Mouse (Mus musculus) urinary bladder, adult 2 months (tissue): Measurements from ENCODE around the gene Abcc9. TPM values are rescaled to one million over a fixed set of nuclear protein-coding genes. Genes with fewer than 3 reads are reported as not detected.

Experiments used
- DNase-seq: peaks from one replicate; pipeline ENCODE4 v3.0.0; 2022; ENCODE audit warnings: low spot score
- polyA plus RNA-seq: library from polyadenylated mRNA; depleted of rRNA; stranded (reverse); fragments of >200 nt; gene quantifications from 2 replicates; pipeline ENCODE4 v1.2.3, GENCODE M21; 2012; rRNA removed

Gene Abcc9
- polyA plus RNA-seq: 20.2 and 33.7 TPM in 2 replicates

DNA sequence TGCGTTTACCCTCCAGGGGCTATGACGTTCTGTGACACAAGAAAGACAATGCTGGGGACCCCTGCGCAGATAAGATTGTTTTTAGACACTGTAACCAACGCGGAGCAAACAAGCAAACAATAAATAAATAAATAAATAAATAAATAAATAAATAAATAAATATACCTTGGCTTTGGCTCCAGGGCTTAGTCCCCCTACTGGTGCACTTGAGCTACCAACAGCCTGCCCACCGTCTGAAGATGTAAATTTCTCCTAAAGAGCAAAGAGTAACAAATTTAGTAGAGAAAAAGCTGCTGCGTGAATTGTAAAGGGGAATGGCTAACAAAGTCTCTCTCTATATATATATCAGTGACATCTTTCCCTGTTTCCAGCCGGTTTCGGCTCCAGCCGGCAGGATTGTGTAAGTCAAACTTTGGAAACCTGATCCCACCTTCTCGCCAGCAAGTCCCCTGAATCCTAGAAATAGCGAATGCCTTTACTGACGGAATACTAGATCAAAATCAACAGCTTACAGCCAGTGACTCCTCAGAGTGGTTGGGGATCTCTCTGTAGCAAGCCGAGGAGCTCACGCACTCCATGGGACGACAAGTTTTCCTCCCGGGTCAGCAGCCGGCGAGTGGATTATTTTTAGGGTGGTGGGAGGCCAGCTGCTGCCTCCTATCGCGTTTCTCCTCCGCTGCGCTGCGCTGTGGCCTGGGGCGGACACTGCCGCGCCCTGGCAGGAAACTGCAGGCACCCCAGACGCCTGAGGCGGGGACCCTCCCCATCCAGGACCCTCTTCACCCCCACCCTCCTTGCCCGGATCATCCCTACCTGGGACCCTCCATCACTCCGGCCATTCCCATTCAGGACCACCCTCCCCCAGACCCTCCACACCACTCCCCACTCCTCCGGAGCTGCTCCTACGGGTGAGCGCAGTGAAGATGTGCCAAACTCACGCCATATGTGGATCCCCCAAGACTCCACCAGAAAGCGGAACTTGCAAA, at the start of gene Abcc9:
TSS of gene Abcc9 (minus strand) at position 664 of the 986 bp plus-strand sequence.
- peak; percentile 35 for DNase-seq

DNA sequence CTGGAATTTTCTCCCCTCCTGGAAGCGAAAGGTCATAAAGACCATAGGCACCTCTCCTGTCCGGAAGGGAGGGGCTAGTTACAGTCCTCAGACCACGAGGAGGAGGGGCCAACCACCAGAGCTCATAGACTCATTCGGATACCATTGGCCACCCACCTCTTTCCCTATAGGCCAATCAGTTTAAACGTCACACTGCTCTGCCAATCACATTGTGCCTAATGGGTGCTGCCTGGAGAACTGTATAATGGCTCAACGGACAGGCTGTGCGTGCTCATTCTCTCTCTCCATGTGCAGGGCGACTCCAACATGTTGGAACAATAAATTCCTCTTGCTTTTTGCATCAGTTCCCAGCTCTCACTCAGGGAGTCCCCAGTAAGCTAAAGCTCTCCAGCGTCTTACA, 49.2 kb upstream of the Abcc9 start:
- no peak for DNase-seq

DNA sequence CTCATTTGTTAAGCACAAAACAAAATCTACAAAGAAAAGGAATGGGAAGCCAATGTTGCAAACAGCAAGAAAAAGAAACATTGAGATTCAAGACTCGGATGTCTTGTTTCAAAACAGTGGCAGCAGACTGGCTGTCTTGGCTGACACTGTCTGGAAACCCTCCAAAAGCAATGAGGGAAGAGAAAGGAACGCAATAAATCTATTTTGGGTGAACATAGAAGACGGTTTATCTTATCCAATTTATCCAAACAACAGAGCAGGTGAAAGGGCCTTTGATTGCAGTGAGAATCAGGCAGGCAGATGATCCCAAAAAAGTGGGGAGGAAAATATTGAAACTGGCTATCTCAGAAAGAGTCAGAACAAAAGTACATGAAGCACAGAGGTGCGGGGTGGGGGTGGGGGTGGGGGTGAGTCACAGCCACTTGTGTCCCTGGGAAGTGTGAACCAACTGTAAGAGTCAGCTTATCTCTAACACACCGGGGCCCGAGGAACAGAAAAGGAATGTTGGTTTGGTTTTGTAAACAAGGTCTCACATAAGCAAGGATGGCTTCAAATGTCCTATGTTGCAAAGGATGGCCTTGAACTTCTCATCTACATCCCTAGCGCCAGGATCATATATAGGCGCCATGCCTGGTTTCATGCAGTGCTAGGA, 46.1 kb upstream of the Abcc9 start:
- DNase-seq: no peak

DNA sequence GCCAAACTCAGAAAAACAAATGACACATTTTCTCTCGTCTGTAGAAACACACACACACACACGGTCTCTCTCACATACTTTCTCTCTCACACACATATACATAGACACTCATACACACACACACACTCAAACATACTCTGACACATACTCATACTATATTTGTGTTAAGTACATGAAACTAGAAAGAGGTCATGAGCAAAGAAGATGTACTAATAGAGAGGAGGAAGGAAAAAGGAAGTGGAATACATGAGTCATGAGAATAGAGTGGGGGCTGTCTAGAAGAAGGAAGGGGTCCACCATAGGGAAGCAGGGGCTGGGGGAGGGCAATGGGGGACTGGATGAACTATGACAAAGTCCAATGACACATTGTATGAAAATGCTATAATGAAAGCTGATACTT, 45.0 kb upstream of the Abcc9 start:
- DNase-seq: no peak

DNA sequence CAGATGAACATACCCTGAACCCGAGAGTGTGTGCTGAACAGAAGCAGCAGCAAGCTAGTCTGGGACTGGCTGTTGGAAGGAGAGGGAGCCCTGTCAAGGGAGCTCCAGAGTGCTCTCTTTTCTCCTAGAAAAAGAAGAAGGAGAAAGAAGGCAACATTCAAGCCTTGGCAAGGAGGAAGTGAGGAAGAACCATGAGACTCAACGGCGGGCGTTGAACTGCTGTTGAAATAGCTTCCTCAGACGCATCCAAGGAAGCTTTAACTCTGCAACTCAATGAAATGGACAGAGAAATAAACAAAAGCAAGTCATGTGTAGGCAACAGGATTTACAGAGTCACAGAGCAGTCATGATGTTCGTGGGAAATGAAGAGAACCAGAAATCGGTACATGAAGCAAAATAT, 44.6 kb upstream of the Abcc9 start:
- DNase-seq: no peak

DNA sequence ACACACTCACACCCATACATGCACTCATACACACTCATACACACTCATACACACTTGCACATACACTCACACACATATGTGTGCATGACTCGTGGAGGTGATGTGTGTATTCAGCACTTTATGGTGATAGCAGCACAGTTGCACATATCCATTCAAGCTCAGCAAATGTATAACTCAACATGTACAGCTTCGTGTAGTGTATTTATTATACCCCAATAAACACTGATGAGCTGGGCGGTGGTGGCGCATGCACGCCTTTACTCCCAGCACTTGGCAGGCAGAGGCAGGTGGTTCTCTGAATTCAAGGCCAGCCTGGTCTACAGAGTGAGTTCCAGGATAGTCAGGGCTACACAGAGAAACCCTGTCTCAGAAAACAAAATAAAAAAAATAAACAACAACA, 43.4 kb upstream of the Abcc9 start:
- DNase-seq: no peak

DNA sequence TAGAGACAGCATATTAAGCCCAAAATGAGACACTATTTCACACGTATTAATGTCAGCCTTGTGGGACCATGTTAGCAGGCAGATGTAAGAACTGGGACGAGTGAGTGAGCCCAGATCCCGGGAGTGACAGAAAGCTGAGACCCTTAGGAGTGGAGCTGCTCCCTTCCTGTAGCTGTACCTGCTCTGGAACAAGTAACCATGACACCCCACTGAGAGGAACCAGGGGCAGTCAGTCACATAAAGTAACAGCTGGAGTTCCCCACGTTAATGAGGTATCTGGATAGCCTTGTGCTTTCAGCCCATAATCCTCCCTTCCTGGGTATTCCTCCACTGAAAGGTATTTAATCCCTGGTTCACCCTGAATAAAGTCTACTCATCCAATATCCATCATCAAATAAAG, 41.1 kb upstream of the Abcc9 start:
- DNase-seq: no peak

DNA sequence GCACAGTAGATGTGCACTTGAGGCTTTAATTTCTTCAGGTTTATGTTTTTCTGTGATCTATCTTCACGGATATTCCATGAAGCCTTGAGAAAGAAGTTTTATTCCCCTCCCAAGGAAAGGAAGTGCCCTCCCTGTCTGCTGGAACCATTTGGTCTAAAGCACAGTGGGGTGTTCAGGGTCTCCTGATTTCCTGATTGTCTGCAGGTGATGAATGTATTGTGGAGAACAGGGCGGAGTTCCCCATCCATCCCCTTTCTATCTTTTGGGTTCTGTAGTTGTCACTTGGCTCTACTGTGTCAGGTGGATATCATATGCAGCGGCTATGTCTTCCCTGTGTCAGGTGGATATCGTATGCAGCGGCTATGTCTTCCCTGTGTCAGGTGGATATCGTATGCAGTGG, 39.6 kb upstream of the Abcc9 start:
- no peak for DNase-seq

DNA sequence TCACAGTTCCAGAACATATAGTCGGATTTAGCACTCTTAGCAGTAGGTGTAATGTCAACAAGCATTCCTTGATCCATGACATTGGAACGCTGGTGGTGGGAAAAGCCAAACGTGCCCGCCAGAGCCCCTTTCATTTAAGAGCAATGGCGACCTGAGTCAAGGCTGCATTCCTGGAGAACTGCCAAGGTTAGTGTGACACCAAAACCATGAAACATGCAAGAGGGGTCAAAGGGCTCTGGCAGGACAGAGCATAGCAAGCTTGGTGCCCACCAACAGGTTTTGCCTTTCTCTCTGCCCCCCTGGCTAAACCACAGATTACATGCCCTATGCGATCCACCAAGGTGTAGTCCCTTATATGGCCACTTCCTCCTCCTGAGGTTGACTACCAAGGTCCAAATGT, 36.5 kb upstream of the Abcc9 start:
- DNase-seq: no peak

DNA sequence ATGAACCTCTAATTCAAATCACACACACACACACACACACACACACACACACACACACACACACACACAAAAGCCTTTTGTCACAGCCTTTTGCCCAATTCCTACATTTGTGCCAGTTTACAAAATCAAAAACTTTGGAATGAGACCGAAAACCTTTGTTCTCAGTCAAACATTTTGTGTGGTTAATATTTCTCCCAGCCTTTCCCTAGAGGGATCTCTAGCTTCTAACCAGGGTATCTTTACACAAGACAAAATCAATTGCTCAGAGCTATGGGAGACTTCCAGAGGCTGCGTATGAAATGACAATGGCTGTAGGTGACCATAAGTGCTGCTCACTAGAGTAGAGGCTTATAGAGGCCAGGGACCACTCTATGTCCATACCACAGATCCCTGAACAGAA, 36.1 kb upstream of the Abcc9 start:
- no peak for DNase-seq

DNA sequence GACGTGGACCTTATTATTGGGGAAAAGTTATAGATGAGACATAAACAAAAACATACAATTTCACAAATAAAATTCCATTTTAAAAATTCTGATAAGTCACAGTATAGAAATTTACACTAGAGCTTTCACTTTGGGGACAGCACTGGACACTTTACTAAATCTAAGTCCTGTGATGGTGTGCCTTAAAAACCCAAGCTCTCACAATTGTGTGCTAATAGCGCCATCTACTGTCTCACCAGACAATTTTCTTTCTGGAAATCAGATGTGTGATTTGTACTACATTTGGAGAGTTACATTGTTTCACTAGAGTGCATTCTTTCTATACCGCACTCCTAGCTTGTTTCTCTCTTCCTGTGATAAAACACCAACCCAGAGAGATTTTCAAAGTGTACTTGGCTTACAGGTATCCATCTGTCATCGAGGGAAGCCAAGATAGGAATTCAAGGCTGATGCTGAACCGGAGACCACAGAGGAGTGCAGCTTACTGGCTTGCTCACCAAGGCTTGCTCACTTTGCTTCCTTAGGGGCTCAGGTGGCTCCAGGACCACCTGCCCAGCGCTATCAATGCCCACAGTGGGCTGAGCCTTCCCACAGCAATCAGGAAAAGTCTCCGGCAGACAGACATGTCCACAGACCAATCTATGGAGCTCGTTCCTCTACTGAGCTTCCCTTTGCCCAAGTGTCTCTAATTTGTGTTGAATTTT, 33.3 kb upstream of the Abcc9 start:
- no peak for DNase-seq

DNA sequence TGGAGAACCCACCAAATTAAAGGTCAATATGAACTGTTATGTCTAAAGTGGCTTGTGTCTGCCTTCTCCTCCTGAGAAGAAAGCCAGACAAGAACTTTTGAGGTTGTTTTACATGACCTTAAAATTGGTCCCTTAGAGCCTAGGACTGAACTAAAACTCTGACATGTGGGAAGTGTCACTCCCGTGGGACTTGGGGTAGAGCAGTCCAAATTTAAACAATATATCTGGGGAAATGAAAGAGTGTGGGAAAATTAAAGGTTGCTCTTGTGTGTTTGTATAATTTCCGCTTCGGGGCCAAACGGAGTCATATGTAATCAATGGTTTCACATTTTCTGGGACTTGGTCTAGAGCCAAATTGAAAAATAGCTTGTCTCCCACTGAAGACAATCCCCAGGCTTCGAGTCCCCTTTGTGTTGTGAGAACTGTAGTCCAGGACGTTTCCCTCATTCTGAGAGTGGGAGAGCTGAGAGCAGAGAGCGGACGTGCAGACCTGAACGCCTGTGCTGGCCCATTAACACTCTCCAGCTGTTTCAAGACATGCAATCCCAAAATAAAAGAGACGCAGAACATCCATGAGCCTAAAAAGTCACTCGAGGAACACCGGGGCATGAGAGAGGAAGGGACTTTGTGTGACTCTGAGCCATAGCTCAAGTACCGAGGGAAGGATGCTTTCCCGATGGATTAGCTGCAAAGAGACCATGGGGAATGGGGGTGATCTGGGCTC, 30.6 kb upstream of the Abcc9 start:
- DNase-seq: no peak

DNA sequence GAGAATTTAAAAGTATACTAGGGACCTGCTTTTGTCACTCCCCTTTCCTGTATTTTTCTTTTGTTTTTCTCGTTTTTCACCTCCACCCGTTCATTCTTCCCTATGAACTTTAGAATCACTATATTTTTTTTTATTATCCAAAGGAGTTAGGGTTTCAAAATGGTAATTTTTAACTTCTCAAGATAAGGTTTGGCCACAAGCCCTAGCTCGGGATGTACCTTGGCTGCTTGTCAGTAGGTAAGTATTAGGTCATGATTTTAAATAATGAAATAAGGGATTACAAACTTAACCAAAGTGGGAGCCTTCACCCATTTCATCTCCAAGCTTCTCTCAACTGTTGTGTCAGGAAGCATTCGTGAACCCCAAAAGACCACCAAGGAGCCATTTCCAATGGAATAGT, 23.9 kb upstream of the Abcc9 start:
- no peak for DNase-seq

DNA sequence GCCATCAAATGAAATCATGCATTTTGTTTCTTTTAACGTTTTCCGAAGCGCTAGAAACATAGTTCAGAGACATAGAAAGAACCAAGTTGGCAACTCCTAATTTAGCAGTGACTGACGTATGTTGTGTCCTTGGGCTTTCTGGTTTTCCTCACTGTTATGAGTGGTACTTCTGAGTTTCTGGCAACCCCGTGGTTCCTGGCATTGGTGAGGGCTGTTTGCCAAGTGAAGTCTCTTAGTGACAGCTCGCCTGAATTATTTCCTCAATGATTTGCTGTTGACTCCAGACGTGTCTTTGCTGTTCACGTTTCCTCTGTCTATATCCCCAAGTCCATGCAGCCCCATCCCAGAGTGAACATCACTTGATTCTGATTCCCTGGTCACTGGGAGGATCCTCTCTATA, 19.6 kb upstream of the Abcc9 start:
- no peak for DNase-seq

DNA sequence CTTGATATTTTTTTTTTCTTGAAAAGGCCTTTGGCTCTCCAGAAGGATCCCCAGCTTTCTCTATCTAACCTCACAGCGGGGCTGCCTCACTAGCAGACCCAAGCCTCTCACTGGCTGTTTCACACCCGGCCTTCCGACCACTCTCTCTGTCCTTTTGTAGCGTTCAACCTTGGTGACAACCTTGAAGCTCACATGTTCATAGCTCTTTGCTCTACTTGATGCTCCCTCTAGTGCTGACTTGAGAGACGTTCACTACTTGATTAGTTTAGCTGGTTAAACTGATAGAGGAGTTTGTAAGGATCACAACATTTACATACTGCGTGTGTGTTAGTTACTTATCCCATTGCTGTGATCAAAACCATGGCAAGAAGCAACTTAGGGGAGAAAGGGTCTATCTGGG, 18.5 kb upstream of the Abcc9 start:
- no peak for DNase-seq

DNA sequence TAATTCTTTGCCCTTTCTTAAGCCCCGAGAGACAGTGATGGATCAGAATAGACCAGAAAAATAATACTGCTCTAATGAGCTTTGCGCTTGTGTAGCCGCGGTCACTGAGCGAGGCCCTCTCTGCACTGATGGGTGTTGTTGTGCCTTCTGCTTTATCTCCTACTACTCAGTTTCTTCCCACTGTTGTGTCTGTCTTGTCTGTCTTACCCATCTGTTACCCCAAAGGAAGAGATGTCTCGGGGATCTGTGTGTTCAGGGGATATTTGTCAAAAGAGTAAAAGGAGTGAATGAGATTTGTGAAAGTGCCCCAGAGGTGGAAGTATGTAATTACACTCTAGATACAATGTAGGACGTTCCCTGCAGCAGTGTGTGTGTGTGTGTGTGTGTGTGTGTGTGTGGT, 16.1 kb upstream of the Abcc9 start:
- DNase-seq: no peak

DNA sequence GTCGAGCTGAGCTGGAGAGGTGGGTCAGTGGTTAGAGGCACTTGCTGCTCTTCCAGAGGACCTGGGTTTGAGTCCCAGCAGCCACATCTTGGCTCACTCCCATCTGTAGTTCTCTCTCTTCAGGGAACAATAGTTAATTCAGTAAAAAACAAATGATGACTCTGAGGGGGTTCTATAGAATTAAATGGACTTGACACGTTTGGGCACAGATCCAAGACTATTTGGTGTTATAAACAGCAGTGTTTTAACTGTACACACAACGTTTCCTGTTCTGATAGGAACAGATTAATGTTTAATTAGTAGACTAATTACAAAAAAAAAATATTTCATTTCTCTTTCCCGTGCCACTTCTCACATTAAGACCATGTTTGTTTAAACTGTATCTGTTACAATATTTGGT, 15.1 kb upstream of the Abcc9 start:
- no peak for DNase-seq

DNA sequence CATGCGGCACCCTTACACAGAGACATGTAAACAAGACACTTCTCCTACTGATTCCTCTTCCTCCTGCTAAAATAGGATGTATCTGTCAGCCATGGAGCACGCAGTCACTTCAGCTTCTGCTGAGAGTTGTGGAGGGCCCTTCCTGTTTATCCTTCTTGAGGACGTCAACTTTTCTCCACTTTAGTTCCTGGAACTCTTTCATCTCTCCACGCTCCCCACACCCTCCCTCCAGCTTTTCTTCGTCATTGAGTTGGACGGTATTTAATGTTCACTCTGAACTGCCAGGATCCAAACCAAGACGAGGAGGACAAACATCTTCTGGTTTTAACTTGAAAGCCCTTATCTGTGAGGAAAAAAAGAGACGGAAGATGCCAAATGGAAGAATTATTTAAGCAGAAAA, 12.9 kb upstream of the Abcc9 start:
- DNase-seq: no peak

DNA sequence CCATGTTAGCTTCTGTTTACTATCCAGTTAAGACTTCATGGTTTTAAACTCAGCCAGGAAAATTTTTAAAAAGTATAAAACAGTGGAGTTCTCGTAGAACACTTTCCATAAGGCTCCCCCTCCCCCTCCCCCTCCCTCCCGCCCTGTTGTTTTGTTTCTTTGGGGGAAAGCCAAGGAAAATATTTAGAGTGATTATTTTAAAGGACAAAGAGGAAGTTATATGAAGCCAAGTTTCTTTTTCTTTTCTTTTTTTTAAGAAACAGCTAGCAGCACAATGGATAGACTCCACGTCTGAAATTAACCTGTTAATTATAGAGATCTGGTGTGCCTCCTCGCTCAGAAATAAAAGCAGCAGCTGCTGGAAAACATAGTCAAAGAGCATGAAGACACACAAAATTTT, 9.0 kb upstream of the Abcc9 start:
- DNase-seq: no peak

DNA sequence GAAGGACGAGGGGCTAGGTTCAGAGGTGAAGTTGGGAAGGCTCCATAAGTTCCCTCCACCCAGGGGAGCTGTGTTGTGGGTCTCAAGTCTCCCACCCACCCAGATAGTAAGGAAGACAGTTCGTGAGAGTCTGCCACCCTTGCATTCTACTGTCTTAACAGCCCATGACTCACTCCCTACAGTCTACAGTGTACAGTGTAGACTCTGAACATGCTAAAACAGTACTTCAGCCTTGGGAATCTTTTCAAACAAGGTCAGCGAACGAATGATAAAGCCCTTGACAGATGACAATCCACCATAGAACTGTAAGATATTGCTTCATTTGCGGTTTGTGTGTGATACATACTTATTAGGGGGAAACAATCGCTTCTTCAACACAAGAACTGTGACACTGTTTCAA, 8.6 kb upstream of the Abcc9 start:
- DNase-seq: no peak

DNA sequence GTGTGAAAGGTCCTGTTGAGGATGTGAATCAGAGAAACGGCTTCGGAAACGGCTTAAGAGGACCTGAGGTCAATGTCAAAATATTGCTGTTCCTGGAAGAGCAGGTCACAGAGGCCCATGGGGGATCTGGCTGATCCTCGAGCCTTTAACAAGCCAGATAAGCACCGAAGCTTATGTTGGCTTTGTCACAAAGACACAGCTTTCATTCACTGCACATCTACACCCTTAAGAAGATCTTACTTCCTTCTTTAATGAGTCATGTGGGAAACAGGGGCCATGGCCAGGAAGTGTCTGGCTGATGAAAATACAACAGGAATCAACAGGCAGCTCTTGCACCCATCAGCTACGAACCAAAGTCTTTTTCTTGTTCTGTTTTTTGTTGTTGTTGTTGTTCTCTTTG, 6.3 kb upstream of the Abcc9 start:
- no peak for DNase-seq

DNA sequence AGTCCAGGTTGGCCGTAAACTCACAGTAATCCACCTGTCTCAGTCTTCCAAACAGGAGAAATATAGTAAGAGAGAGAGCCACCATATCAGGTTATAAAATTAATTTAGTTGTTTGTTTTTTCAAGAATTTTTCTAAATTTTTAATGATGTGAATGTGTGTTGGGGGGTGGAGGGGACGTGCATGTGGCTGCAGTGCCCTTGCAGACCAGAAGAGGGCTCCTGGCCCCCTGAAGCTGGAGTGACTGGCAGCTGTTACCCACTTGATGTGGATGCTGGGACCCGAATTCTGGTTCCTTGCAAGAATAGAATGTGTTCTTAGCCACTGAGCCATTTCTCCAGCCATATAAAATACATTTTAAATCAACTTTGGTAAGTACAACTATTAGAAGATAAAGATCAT, 4.6 kb upstream of the Abcc9 start:
- DNase-seq: no peak
